24 mouse cellular contexts compared by ENCODE assay signal in the genomic region with DNA sequence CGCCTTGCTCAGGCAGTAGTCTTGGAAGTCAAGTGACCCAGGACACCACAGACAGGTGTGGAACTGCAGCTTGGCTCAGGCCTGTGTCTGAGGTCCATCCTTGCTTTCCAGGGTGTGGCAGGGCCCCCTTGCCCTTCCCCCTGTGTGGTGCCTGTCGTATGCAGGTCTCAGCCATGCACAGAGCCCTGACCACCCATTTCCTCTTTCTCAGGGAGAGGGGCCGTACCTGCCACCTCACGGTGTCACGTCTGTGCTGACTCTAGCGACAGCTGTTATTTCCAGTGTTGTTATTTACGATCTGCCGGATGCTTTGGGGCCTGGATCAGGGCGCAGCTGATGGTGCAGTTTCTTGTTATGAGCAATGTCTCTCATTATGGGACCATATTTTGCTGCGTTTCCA. TPM values are rescaled to one million over a fixed set of nuclear protein-coding genes. Genes with fewer than 3 reads are reported as not detected.
DNase-seq lines count a peak whose midpoint lies in the region; ATAC-seq lines count a peak whose summit lies in the region.
"Had no signal": no experiment of that assay in that cellular context is flagged by ENCODE, and none has a peak within 500 bp of the region (broad histone marks: within the 10 kb centered on the region; RNA-seq: fewer than 3 reads in every experiment).

No protein-coding gene starts in this region.

- H3K4me1 ChIP-seq in heart, embryonic 11.5 days (ENCODE audit: control insufficient read depth, insufficient read depth, low read length), result no peaks in the 10 kb centered on the region
- H3K4me1 ChIP-seq in heart, embryonic 12.5 days (replicated peaks), result no peaks in the 10 kb centered on the region
- peaks cover 8% of the 10 kb centered on the region; the same call in 1 of the 2 replicates for H3K4me1 ChIP-seq in neural tube, embryonic 13.5 days (replicated peaks)
- no peaks in the 10 kb centered on the region for H3K4me1 ChIP-seq in forebrain, embryonic 13.5 days
- H3K4me1 ChIP-seq: embryonic facial prominence, embryonic 15.5 days; forebrain, embryonic 15.5 days; hindbrain, embryonic 12.5 days had no signal

- H3K4me3 ChIP-seq in heart, embryonic 11.5 days (ENCODE audit: low read depth, low read length), result no peak overlapping the region
- H3K4me3 ChIP-seq in heart, embryonic 12.5 days, result no peak overlapping the region
- H3K4me3 ChIP-seq in neural tube, embryonic 13.5 days, result no peak overlapping the region
- H3K4me3 ChIP-seq in forebrain, embryonic 13.5 days, result no peak overlapping the region
- H3K4me3 ChIP-seq: embryonic facial prominence, embryonic 15.5 days; erythroblast, embryonic 14.5 days; forebrain, embryonic 10.5 days; forebrain, embryonic 15.5 days; heart, embryonic 10.5 days; hindbrain, embryonic 12.5 days had no signal

- H3K4me2 ChIP-seq in heart, embryonic 11.5 days, result no peak overlapping the region
- no peak overlapping the region for H3K4me2 ChIP-seq in heart, embryonic 12.5 days
- no peak overlapping the region for H3K4me2 ChIP-seq in neural tube, embryonic 13.5 days
- no peak overlapping the region for H3K4me2 ChIP-seq in forebrain, embryonic 13.5 days
- H3K4me2 ChIP-seq: embryonic facial prominence, embryonic 15.5 days; forebrain, embryonic 15.5 days; hindbrain, embryonic 12.5 days had no signal

- H3K36me3 ChIP-seq in heart, embryonic 11.5 days (ENCODE audit: control insufficient read depth, insufficient read depth, low read length), result no peaks in the 10 kb centered on the region
- no peaks in the 10 kb centered on the region for H3K36me3 ChIP-seq in heart, embryonic 12.5 days
- no peaks in the 10 kb centered on the region for H3K36me3 ChIP-seq in neural tube, embryonic 13.5 days
- H3K36me3 ChIP-seq in forebrain, embryonic 13.5 days (ENCODE audit: poor library complexity, severe bottlenecking), result peaks cover 6% of the 10 kb centered on the region; the same call in 1 of the 2 replicates
- H3K36me3 ChIP-seq: embryonic facial prominence, embryonic 15.5 days; forebrain, embryonic 15.5 days; heart, embryonic 10.5 days had no signal

- no peak overlapping the region for H3K27ac ChIP-seq in heart, embryonic 11.5 days (ENCODE audit: low read depth, low read length)
- no peak overlapping the region for H3K27ac ChIP-seq in heart, embryonic 12.5 days (ENCODE audit: poor library complexity, severe bottlenecking)
- no peak overlapping the region for H3K27ac ChIP-seq in neural tube, embryonic 13.5 days (replicated peaks)
- no peak overlapping the region for H3K27ac ChIP-seq in forebrain, embryonic 13.5 days
- H3K27ac ChIP-seq: embryonic facial prominence, embryonic 15.5 days; forebrain, embryonic 10.5 days; forebrain, embryonic 15.5 days; heart, embryonic 10.5 days; hindbrain, embryonic 12.5 days had no signal

- no peaks in the 10 kb centered on the region for H3K27me3 ChIP-seq in heart, embryonic 11.5 days (ENCODE audit: control insufficient read depth, insufficient read depth, low read length)
- no peaks in the 10 kb centered on the region for H3K27me3 ChIP-seq in heart, embryonic 12.5 days (replicated peaks)
- no peaks in the 10 kb centered on the region for H3K27me3 ChIP-seq in neural tube, embryonic 13.5 days
- no peaks in the 10 kb centered on the region for H3K27me3 ChIP-seq in forebrain, embryonic 13.5 days
- H3K27me3 ChIP-seq: embryonic facial prominence, embryonic 15.5 days; forebrain, embryonic 15.5 days; hindbrain, embryonic 12.5 days; Patski had no signal

- WGBS in heart, embryonic 11.5 days (ENCODE audit: insufficient replicate concordance), result 80% methylated on average over 10 of the region's 10 CpGs
- 80% methylated on average over 10 of the region's 10 CpGs for WGBS in heart, embryonic 12.5 days
- WGBS in neural tube, embryonic 13.5 days, result 67% methylated on average over 10 of the region's 10 CpGs
- WGBS in forebrain, embryonic 13.5 days, result 92% methylated on average over 10 of the region's 10 CpGs

- H3K9me3 ChIP-seq in heart, embryonic 11.5 days (replicated peaks; ENCODE audit: control insufficient read depth, low read length), result no peaks in the 10 kb centered on the region
- H3K9me3 ChIP-seq in heart, embryonic 12.5 days (replicated peaks), result no peaks in the 10 kb centered on the region
- H3K9me3 ChIP-seq in neural tube, embryonic 13.5 days, result no peaks in the 10 kb centered on the region
- H3K9me3 ChIP-seq in forebrain, embryonic 13.5 days (replicated peaks), result no peaks in the 10 kb centered on the region; the same call in 1 of the 2 replicates
- H3K9me3 ChIP-seq: embryonic facial prominence, embryonic 15.5 days; forebrain, embryonic 15.5 days; heart, embryonic 10.5 days; hindbrain, embryonic 12.5 days had no signal

- DNase-seq in neural tube, embryonic 10.5 days (ENCODE audit: extremely low spot score, low spot score), result no peak
- peak; percentile 13 to 15 for DNase-seq in natural killer cell, adult 2 months (ENCODE audit: low spot score in 2 of 2)
- DNase-seq in cerebellum, adult 9-11 months, result no peak
- DNase-seq: adrenal gland, postnatal 14 days; cerebellum, adult 18-20 months; cerebellum, postnatal 10 days; embryo, embryonic 11 days; gastrocnemius, postnatal 36 days; heart, adult 11 months; heart, postnatal 36 days had no signal

- H3K9ac ChIP-seq in heart, embryonic 11.5 days (ENCODE audit: low read depth, low read length), result no peak overlapping the region
- no peak overlapping the region for H3K9ac ChIP-seq in heart, embryonic 12.5 days
- H3K9ac ChIP-seq in neural tube, embryonic 13.5 days, result no peak overlapping the region
- no peak overlapping the region for H3K9ac ChIP-seq in forebrain, embryonic 13.5 days
- H3K9ac ChIP-seq: embryonic facial prominence, embryonic 15.5 days; forebrain, embryonic 15.5 days; hindbrain, embryonic 12.5 days had no signal

- ATAC-seq in heart, embryonic 11.5 days (replicated peaks; ENCODE audit: insufficient number of reproducible peaks, low FRiP score, low TSS enrichment), result 0 out of 2 replicates have a peak, but pooled peaks have one; percentile 29
- ATAC-seq in heart, embryonic 12.5 days (ENCODE audit: insufficient number of reproducible peaks, low FRiP score), result no peak
- ATAC-seq in neural tube, embryonic 13.5 days (ENCODE audit: low read depth), result peak; percentile 33; the same call in 1 of the 2 replicates
- no peak for ATAC-seq in forebrain, embryonic 13.5 days
- ATAC-seq: activated CD4-positive, CD25-positive, alpha-beta regulatory T cell, adult 4 months; CD4-positive, CD25-positive, alpha-beta regulatory T cell, adult 4 months; forebrain, embryonic 15.5 days; hindbrain, embryonic 16.5 days; Patski had no signal

RNA-seq across cellular contexts. Expression of a gene that starts 41.4 kb away (rescaled TPM):
- polyA plus RNA-seq in heart, embryonic 11.5 days (2014; fragmentation: Nextera tagmentation; extraction: Ambion mirVana), result 2.2 and 3.5 TPM in 2 replicates
- 5.2 and 5.6 TPM in 2 replicates for polyA plus RNA-seq in heart, embryonic 12.5 days (2016; fragmentation: Nextera tagmentation; extraction: Ambion mirVana)
- polyA plus RNA-seq in neural tube, embryonic 13.5 days (2015; fragmentation: Nextera tagmentation; extraction: Ambion mirVana), result 29.3 and 32.6 TPM in 2 replicates
- polyA plus RNA-seq in forebrain, embryonic 13.5 days (2015; fragmentation: Nextera tagmentation; extraction: Ambion mirVana), result 12.2 and 13.1 TPM in 2 replicates

RNA-seq across cellular contexts. Expression of a gene that starts 42.6 kb away (rescaled TPM):
- polyA plus RNA-seq in heart, embryonic 11.5 days (2014; fragmentation: Nextera tagmentation; extraction: Ambion mirVana), result 1.7 and 1.9 TPM in 2 replicates
- 2.6 and 2.7 TPM in 2 replicates for polyA plus RNA-seq in heart, embryonic 12.5 days (2016; fragmentation: Nextera tagmentation; extraction: Ambion mirVana)
- polyA plus RNA-seq in neural tube, embryonic 13.5 days (2015; fragmentation: Nextera tagmentation; extraction: Ambion mirVana), result 4.9 and 5.4 TPM in 2 replicates
- 4.4 and 5.2 TPM in 2 replicates for polyA plus RNA-seq in forebrain, embryonic 13.5 days (2015; fragmentation: Nextera tagmentation; extraction: Ambion mirVana)

Comparison
In these comparisons a context has a peak if more than half of its experiments do, and no peak if none do; other contexts are left out.
1. ATAC-seq: peak in heart, embryonic 11.5 days (single experiment) and neural tube, embryonic 13.5 days (single experiment); none in heart, embryonic 12.5 days (single experiment) and forebrain, embryonic 13.5 days (single experiment).
2. DNase-seq: peak in natural killer cell, adult 2 months (2 of 2); none in neural tube, embryonic 10.5 days (single experiment) and cerebellum, adult 9-11 months (single experiment).